Mouse (Mus musculus): ENCODE measurements around the gene Slc25a36. TPM values are rescaled to one million over a fixed set of nuclear protein-coding genes. Genes with fewer than 3 reads are reported as not detected.

Gene Slc25a36
- total RNA-seq, 2 experiments from 2014 or later = 77.0 to 81.2 TPM

DNA sequence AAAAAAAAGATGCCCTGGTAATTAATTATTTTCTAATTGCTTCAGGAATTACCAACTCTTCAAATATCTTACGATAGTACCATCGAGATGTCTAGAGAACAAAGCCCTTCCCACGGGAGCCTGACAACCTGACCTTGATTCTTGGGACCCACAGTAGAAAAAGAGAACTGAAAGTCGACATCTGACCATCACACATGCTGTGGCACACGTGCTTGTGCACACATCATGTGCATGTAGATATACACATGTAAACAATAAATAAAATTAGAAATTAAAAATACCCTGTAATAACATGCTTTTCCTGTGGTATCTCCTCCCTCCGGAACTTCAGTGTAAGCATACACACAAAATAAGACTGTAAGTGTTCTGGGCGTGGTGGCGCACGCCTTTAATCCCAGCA is 49.3 kb downstream of the Slc25a36 start:
- Histone ChIP-seq H3K4me3 (no peak overlapping the region), H3K27ac (no peak overlapping the region)
- DNase-seq (ENCODE audit: low spot score in 2 of 2) = no peak
- TF ChIP-seq CTCF (conservative IDR thresholded peaks at IDR 0.05) = no peak

DNA sequence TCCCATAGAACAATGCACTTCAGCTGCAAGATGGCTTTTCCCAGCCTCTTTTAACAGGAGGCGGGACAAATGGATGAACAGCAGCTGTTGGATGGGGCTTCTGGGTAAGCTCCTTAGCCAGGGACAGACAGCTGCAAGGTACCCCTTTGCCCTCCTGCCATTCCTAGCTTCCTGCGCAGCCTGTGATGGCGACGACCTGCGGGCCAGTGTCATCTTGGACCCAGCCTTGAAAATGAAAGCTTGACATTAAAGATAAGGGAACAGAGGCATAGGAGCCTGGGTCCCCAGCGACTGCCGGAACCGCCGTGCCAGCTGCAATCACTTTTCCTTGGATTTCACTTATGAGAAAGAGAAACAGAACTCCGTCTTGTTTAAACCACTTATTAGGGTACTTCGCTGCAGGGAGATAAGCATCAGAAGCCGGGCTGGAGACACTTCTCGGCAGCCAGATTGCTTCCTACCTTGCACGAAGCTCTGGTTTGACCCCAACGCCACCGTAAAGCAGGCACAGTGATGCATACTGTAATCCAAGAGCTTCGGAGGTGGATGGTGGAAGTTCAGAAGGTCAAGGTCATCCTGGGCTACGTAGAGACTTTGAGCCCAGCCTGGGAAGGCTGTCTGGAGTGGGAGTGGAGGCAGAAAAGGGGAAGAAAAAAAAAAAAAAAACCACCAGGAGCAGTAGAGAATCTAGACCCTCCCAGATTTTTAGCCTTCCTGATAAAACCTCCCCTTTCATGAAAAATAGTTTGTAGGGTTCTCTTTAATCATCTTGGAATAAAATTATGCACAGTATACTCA is 54.2 kb downstream of the Slc25a36 start:
- Histone ChIP-seq H3K27ac (no peak overlapping the region), H3K4me3 (no peak overlapping the region)
- no peak for DNase-seq (ENCODE audit: low spot score in 2 of 2)
- TF ChIP-seq CTCF (conservative IDR thresholded peaks at IDR 0.05) = no peak

DNA sequence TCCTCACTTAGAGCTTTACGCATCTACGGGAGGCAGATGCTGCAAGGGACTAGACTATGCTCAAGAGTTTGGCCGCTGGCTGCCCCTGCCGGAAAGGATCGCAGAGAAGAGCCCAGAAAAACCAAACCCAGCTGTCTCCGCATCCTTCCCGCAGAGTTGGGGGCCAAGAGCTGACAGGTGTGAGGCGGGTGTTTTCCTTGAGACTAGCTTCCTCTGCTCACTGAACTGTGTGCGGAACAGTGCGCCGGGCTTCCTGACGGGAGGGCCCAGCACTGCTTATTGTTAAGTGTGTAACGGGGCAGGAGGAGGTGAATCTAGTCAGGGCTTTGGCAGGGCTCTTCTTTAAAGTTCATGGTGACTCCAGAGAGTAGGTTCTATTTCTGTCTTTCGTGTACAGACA is 55.1 kb downstream of the Slc25a36 start:
- no peak for DNase-seq (ENCODE audit: low spot score in 2 of 2)
- TF ChIP-seq CTCF (conservative IDR thresholded peaks at IDR 0.05) = no peak
- Histone ChIP-seq H3K4me3 (no peak overlapping the region), H3K27ac (no peak overlapping the region)

DNA sequence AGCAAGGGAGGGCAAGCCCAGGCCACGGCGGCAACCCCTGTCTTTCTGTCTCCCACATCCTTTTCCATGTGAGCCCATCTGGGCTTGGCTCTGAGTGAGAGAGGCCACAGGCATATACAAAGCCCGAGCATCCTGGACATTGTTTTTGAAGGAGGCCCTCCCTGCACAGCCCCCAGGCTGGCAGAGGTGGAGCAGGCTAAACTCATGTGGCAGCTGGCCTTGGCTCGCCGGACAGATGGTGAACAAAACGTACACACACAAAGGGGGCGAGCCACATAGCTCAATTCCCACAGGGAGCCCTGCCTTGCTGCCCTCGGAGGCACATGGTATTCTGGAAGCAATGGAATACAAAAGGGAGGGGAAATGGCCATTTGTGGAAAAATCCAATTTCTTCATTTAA is 59.8 kb downstream of the Slc25a36 start:
- TF ChIP-seq CTCF (conservative IDR thresholded peaks at IDR 0.05) = no peak
- no peak for DNase-seq (ENCODE audit: low spot score in 2 of 2)
- H3K4me3 ChIP-seq = no peak overlapping the region
- H3K27ac ChIP-seq = no peak overlapping the region

DNA sequence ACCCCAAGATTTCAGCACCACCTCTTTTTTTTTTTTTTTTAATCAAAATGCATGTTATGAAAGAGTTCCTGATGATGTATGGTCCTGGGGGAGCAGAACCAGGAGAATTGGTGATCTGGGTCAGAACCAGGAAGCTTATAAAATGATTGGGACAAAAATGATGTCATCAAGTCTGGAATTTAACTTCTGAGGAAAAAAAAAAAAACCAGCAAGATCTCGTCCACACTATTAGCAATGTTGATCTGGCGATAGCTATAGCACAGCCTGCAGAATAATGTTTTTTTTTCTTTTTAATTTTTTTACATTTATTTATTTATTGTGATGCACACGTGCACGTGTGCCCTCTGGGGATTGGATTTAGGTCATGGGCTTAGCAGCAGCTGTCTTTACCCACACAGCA is 64.7 kb downstream of the Slc25a36 start:
- TF ChIP-seq CTCF (conservative IDR thresholded peaks at IDR 0.05) = no peak
- no peak for DNase-seq (ENCODE audit: low spot score in 2 of 2)
- H3K4me3 ChIP-seq = no peak overlapping the region

DNA sequence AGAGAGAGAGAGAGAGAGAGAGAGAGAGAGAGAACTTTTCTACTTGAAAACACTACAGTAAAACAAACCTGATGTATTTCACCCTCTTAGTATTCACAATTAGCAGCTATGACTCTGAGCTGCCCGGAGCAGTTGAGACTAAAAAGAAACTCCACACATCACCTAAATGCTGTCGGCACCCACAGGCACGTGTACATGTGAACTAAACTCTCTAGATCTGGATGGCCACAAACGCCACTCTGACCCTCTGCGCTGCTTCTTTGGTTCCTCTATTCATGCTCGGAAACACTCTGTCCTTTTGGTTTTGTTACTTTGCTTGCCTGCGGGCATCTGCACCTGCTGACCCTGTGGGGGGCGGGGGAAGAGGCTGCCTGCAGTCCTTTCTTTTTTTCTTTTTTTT is 69.3 kb downstream of the Slc25a36 start:
- Histone ChIP-seq H3K4me3 (no peak overlapping the region), H3K27ac (no peak overlapping the region)
- TF ChIP-seq CTCF (conservative IDR thresholded peaks at IDR 0.05) = no peak
- no peak for DNase-seq (ENCODE audit: low spot score in 2 of 2)

More for the DNA sequence above, 64.7 kb downstream of the Slc25a36 start:
- H3K27ac ChIP-seq = no peak overlapping the region

DNA sequence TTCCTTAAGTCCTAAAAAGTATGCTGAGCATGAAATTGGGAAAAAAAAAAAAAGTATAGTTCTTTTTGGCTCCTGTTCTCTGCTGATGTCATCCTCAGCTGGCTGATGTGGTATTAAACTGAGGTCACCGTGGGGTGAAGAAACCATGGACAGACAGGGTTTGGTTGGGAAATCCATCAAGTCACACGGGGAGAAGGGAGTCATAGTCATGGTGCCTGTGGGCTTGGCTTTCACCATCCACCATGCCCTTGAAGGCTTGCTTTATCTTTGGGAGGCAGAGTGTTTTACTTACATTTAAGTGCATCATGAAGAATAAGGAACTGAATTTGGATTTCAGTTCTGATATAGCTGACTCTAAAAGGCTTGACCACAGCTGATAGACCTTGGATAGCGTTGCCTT is 72.9 kb downstream of the Slc25a36 start:
- TF ChIP-seq CTCF (conservative IDR thresholded peaks at IDR 0.05) = no peak
- no peak overlapping the region for H3K4me3 ChIP-seq
- no peak for DNase-seq (ENCODE audit: low spot score in 2 of 2)
- no peak overlapping the region for H3K27ac ChIP-seq

DNA sequence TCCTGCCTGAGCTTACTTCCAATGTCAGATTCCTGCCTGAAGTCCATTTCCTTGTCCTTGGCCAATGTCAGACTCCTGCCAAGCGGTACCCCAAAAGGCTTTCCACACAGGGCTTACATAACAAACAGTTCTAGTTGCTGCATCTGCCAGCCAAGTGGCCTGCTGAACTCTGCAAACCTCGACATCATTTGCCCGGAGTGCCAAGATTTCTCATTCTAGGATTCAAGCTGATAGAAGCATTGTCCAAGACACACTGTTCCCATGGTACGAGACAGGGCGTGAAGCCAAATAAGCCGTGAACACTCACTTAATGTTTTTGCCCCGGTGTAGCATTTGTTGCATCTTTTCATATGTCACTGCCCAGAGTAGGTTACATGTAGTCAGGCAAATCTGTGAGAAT is 74.3 kb downstream of the Slc25a36 start:
- no peak for DNase-seq (ENCODE audit: low spot score in 2 of 2)
- no peak for TF ChIP-seq CTCF (conservative IDR thresholded peaks at IDR 0.05)
- no peak overlapping the region for H3K4me3 ChIP-seq
- H3K27ac ChIP-seq = no peak overlapping the region

DNA sequence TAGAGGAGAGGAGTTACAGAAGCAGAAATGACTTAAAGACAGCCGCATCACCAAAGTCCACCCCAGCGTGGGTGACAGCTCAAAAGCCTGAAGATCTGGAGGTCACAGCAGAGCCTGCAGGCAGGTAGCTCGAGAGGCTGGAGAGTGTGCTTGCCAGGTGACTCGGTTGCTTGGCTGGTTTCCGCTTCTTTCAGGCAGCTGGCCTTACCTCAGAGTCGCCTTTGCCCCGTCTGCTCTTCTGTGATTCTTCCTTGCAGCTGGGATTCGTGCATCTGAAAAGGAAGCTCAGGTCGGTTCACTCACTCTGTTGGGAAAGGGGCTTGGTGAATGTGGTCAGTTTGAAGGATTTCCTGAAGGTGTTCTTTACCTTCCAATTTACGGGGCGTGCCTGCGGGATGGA is 83.6 kb downstream of the Slc25a36 start:
- Histone ChIP-seq H3K4me3 (no peak overlapping the region), H3K27ac (no peak overlapping the region)
- TF ChIP-seq CTCF (conservative IDR thresholded peaks at IDR 0.05) = no peak
- no peak for DNase-seq (ENCODE audit: low spot score in 2 of 2)

DNA sequence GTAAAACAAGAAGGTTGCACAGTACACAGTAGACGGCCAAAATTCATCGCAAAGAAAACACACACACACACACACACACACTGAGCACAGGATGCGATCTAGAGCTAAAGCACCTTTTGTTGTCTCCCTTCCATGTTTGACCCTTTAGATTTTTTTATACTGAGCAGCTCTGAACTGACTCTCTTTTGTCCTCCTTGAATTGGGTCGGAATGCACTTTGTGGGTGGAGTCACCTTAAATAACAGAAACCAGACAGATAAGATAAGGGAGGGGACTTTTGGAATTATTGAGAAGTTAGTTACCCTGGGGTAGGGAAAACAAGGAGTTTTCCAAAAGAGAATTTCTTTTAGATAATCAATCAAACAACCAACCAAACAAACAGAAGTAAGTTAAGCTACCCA is 85.0 kb downstream of the Slc25a36 start:
- DNase-seq (ENCODE audit: low spot score in 2 of 2) = no peak
- no peak for TF ChIP-seq CTCF (conservative IDR thresholded peaks at IDR 0.05)
- no peak overlapping the region for H3K4me3 ChIP-seq
- no peak overlapping the region for H3K27ac ChIP-seq

Other genes with a start within 250 kb of the Slc25a36 start
- gene Pxylp1, start 218.5 kb downstream of the Slc25a36 start, total RNA-seq (2021) = 10 to 100 TPM; 17.7 to 20.2 TPM
- gene Spsb4, start 92.3 kb downstream of the Slc25a36 start, total RNA-seq (2021) = 1 to 10 TPM; 4.9 to 5.1 TPM